Mouse (Mus musculus): ENCODE measurements at regions not wholly inside any gene's neighbourhood (a gene's known extent, or its start where the extent isn't known, plus 50 kb on each side); places are given as distances from the start of the nearest gene placed in this dataset.

DNA sequence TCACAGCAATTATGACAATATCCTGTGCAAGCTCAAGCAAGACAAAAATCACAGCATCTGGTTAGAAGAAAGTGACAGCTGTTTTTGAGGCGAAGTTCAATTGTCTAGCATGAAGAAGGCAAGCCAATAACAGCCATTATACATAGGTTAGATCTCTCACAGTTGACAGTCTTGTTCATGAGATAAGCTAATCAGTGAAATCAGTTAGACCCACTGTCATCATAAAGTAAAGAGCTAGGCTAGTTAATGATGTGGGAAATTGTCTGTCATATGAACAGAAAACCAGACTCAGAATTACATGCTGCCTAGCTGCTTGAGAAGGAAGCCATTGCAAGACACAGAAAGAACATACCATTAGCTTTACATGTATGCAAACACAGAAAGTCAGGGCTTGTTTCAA, 470.2 kb upstream of the 5930422O12Rik start:
- Histone ChIP-seq H3K27ac (peak overlapping the region; percentile 69), H3K9ac (no peak overlapping the region), H3K4me2 (no peak overlapping the region), H3K27me3 (no peaks in the 10 kb centered on the region), H3K36me3 (replicated peaks) (no peaks in the 10 kb centered on the region), H3K9me3 (0 out of 2 replicates have a peak, but pooled peaks cover 5% of the 10 kb centered on the region), H3K4me3 (replicated peaks) (no peak overlapping the region), H3K4me1 (0 out of 2 replicates have a peak, but pooled peaks cover 3% of the 10 kb centered on the region)
- ATAC-seq (ENCODE audit: low FRiP score) = no peak
- 69% methylated on average over 1 of the region's 1 CpGs for WGBS

DNA sequence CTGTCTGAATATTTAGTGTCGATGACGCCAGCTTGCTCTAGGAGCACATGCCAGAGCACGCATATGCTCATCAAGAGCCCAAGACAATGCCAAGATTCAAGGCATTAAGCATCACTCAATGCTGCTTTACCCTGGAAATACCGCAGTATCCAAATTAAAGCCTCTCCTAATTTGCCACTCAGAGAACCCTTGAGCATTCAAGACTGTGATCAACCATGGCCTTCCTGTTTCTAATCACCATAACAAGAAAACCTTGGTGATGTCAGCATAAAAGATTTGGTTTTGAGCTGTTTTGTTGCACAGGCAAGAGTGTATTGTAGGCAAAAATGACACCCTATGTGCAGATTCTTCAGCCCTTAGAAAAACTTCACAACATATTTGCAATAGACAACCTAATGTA, 469.7 kb upstream of the 5930422O12Rik start:
- no peak overlapping the region for H3K4me2 ChIP-seq
- ATAC-seq (ENCODE audit: low FRiP score) = peak; percentile 86
- H3K27ac ChIP-seq = peak overlapping the region; percentile 69
- WGBS = 44% methylated on average over 4 of the region's 4 CpGs
- no peak overlapping the region for H3K9ac ChIP-seq
- 0 out of 2 replicates have a peak, but pooled peaks cover 5% of the 10 kb centered on the region for H3K9me3 ChIP-seq
- H3K4me3 ChIP-seq (replicated peaks) = no peak overlapping the region
- H3K36me3 ChIP-seq (replicated peaks) = no peaks in the 10 kb centered on the region
- 0 out of 2 replicates have a peak, but pooled peaks cover 3% of the 10 kb centered on the region for H3K4me1 ChIP-seq
- H3K27me3 ChIP-seq = no peaks in the 10 kb centered on the region

DNA sequence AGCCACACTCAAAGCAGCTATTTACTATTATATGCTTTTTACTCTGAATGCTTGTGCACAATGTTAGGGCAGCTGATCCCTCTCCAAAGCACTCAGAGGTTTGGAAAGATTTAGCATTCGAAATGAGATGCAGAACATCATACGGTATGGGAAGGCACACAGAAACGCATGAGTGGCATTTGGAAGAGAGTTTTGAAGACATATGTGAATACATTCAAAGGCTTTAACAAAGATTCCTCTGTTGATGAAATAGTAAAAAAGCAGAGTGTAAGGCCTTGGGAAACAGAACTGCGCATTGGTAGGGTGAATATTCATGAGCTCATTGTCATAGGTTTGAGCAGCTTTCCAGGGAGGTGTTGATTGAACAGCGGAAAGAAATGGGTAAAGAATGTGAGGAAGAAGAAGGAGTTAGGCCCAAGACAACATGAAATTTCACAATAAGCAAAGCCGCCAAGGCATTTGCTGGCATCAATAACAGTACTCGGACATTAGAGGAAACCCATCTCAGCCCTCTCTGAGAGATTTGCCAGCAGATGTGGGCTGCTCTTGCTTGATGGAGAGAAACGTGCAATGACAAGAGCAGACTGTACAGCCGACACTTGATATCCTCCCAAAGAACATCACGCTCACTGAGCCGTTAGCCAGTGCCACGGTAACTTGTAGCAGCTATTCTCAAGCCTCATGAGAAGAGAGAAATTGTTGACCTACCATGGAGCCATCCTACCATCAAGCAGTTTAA, 469.0 kb upstream of the 5930422O12Rik start:
- H3K27ac ChIP-seq = peak overlapping the region; percentile 69
- 0 out of 2 replicates have a peak, but pooled peaks cover 5% of the 10 kb centered on the region for H3K9me3 ChIP-seq
- peak; percentile 92 for ATAC-seq (ENCODE audit: low FRiP score)
- no peak overlapping the region for H3K9ac ChIP-seq
- H3K36me3 ChIP-seq (replicated peaks) = no peaks in the 10 kb centered on the region
- H3K4me2 ChIP-seq = no peak overlapping the region
- 46% methylated on average over 12 of the region's 12 CpGs for WGBS
- H3K4me1 ChIP-seq = 0 out of 2 replicates have a peak, but pooled peaks cover 3% of the 10 kb centered on the region
- H3K4me3 ChIP-seq (replicated peaks) = no peak overlapping the region
- no peaks in the 10 kb centered on the region for H3K27me3 ChIP-seq

DNA sequence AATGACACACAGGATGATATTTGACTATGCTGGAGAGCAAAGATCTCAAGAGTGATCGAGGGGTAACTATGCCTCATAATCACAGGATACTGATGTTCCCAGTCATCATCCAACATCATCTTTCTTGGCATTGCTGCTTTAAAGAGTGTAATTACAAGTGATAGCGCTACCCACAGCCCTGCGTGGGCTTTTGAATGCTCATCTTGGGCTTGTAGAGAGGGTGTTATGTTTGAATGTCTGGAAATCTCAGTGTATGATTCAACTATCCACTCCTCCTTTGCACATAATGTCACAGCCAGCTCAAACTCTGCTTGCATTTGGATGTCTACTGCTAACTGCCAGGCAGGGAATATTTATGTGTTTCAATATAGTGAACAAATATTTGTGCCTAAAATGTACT, 438.3 kb upstream of the 5930422O12Rik start:
- H3K9me3 ChIP-seq = no peaks in the 10 kb centered on the region
- H3K4me1 ChIP-seq = no peaks in the 10 kb centered on the region
- no peaks in the 10 kb centered on the region for H3K27me3 ChIP-seq
- WGBS = 89% methylated on average over 3 of the region's 3 CpGs
- ATAC-seq (ENCODE audit: low FRiP score) = no peak
- H3K4me2 ChIP-seq = no peak overlapping the region
- H3K27ac ChIP-seq = no peak overlapping the region
- no peak overlapping the region for H3K4me3 ChIP-seq (replicated peaks)
- no peak overlapping the region for H3K9ac ChIP-seq
- H3K36me3 ChIP-seq (replicated peaks) = no peaks in the 10 kb centered on the region

- WGBS = 31% methylated on average over 7 of the region's 7 CpGs
- Histone ChIP-seq H3K36me3 (replicated peaks) (no peaks in the 10 kb centered on the region), H3K9ac (no peak overlapping the region), H3K9me3 (no peaks in the 10 kb centered on the region), H3K4me3 (replicated peaks) (no peak overlapping the region), H3K27ac (peak overlapping the region; percentile 61), H3K4me1 (peaks cover 13% of the 10 kb centered on the region), H3K27me3 (no peaks in the 10 kb centered on the region), H3K4me2 (no peak overlapping the region)
- ATAC-seq (ENCODE audit: low FRiP score) = peak; percentile 42; the same call in 1 of the 2 replicates
These were observed 424.4 kb upstream of the 5930422O12Rik start for GRCm38 (mm10) chr8:33003967-33004564.

DNA sequence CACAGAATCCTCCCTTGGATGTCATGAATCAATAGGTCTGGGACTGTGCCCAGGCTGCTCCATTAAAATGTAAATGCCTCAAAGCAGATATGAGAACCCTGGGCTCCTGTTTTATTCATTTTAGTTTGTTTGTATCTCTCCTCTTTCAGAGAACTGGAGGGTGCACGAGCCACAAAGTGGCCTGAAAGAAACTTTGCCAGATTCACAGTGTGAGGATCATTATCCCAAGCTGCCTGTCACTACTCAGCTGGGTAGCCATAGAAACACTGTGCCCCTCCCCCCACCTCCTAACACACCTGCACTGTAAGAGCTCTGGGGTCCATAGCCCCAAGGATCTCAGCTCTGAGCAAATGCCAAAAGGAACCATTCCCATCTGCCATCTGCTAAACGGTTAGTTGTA, 423.9 kb upstream of the 5930422O12Rik start:
- no peaks in the 10 kb centered on the region for H3K27me3 ChIP-seq
- peaks cover 13% of the 10 kb centered on the region for H3K4me1 ChIP-seq
- H3K4me2 ChIP-seq = no peak overlapping the region
- H3K27ac ChIP-seq = peak overlapping the region; percentile 61
- ATAC-seq (ENCODE audit: low FRiP score) = peak; percentile 87; the same call in 1 of the 2 replicates
- H3K9me3 ChIP-seq = no peaks in the 10 kb centered on the region
- no peak overlapping the region for H3K9ac ChIP-seq
- H3K4me3 ChIP-seq (replicated peaks) = no peak overlapping the region
- 14% methylated on average over 2 of the region's 2 CpGs for WGBS
- H3K36me3 ChIP-seq (replicated peaks) = no peaks in the 10 kb centered on the region

- no peak for ATAC-seq (ENCODE audit: low FRiP score)
- H3K36me3 ChIP-seq (replicated peaks) = no peaks in the 10 kb centered on the region
- no peak overlapping the region for H3K4me2 ChIP-seq
- no peaks in the 10 kb centered on the region for H3K4me1 ChIP-seq
- H3K27ac ChIP-seq = no peak overlapping the region
- H3K9ac ChIP-seq = no peak overlapping the region
- no peaks in the 10 kb centered on the region for H3K27me3 ChIP-seq
- H3K4me3 ChIP-seq (replicated peaks) = no peak overlapping the region
- H3K9me3 ChIP-seq = no peaks in the 10 kb centered on the region
These were observed 418.4 kb upstream of the 5930422O12Rik start for GRCm38 (mm10) chr8:33010106-33010505.

GRCm38 (mm10) chr8:33012784-33013183, 415.7 kb upstream of the 5930422O12Rik start:
- 90% methylated on average over 6 of the region's 6 CpGs for WGBS
- H3K4me3 ChIP-seq (replicated peaks) = no peak overlapping the region
- no peak overlapping the region for H3K4me2 ChIP-seq
- no peak overlapping the region for H3K9ac ChIP-seq
- no peaks in the 10 kb centered on the region for H3K36me3 ChIP-seq (replicated peaks)
- no peaks in the 10 kb centered on the region for H3K27me3 ChIP-seq
- H3K9me3 ChIP-seq = no peaks in the 10 kb centered on the region
- no peak for ATAC-seq (ENCODE audit: low FRiP score)
- no peak overlapping the region for H3K27ac ChIP-seq
- H3K4me1 ChIP-seq = no peaks in the 10 kb centered on the region

DNA sequence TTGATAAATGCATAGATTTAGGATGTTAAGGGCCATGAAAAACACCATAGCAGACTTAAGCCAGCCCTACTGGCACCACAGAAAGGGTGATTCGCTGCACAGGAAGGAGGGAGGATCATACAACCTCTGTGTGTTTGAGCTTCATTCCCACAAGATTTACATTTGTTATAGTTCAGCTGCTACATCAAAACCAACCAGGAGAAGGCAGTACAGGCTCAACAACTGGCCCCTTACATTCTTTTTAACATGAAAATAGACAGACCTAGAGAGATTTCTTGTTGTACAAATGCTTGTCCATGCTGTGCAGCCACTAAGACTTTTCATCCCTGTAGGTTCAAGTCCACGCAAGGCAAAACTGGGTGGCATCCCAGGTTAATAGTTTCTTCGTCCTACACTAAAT, 412.6 kb upstream of the 5930422O12Rik start:
- no peak for ATAC-seq (ENCODE audit: low FRiP score)
- Histone ChIP-seq H3K27me3 (no peaks in the 10 kb centered on the region), H3K9me3 (no peaks in the 10 kb centered on the region), H3K36me3 (replicated peaks) (no peaks in the 10 kb centered on the region), H3K4me3 (replicated peaks) (no peak overlapping the region), H3K4me2 (no peak overlapping the region), H3K4me1 (no peaks in the 10 kb centered on the region), H3K9ac (no peak overlapping the region), H3K27ac (no peak overlapping the region)
- 72% methylated on average over 3 of the region's 3 CpGs for WGBS

DNA sequence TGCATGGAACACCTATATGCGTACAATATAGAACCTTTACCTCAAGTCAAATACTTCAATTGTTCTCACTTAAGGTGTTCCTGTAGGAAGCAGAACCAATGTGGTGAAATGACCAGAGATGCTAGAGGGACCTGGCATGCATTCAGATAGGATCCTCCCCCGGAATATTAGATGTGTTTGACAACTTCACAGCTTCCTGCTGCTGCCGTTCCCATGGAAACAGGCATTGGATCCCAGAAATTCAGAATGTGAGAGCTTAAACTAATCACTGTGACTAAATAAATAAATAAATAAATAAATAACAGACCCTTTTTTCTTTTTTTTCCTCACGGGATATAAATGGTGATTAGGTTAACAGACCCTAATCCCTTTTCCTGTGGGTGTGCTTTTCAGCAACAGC, 401.5 kb upstream of the 5930422O12Rik start:
- H3K9ac ChIP-seq = no peak overlapping the region
- 70% methylated on average over 4 of the region's 4 CpGs for WGBS
- H3K36me3 ChIP-seq (replicated peaks) = no peaks in the 10 kb centered on the region
- no peak overlapping the region for H3K4me2 ChIP-seq
- H3K4me3 ChIP-seq (replicated peaks) = no peak overlapping the region
- H3K4me1 ChIP-seq = peaks cover 5% of the 10 kb centered on the region; the same call in 1 of the 2 replicates
- no peaks in the 10 kb centered on the region for H3K9me3 ChIP-seq
- no peak overlapping the region for H3K27ac ChIP-seq
- no peak for ATAC-seq (ENCODE audit: low FRiP score)
- no peaks in the 10 kb centered on the region for H3K27me3 ChIP-seq

GRCm38 (mm10) chr8:33029453-33029852, 399.1 kb upstream of the 5930422O12Rik start:
- Histone ChIP-seq H3K4me3 (replicated peaks) (no peak overlapping the region), H3K9ac (no peak overlapping the region), H3K27me3 (no peaks in the 10 kb centered on the region), H3K4me2 (no peak overlapping the region), H3K27ac (no peak overlapping the region), H3K4me1 (peaks cover 5% of the 10 kb centered on the region; the same call in 1 of the 2 replicates), H3K36me3 (replicated peaks) (no peaks in the 10 kb centered on the region), H3K9me3 (no peaks in the 10 kb centered on the region)
- no peak for ATAC-seq (ENCODE audit: low FRiP score)
- 84% methylated on average over 3 of the region's 3 CpGs for whole genome bisulfite sequencing

GRCm38 (mm10) chr8:33052017-33052416, 376.5 kb upstream of the 5930422O12Rik start:
- H3K9ac ChIP-seq = no peak overlapping the region
- WGBS = 43% methylated on average over 8 of the region's 8 CpGs
- H3K27me3 ChIP-seq = no peaks in the 10 kb centered on the region
- no peaks in the 10 kb centered on the region for H3K36me3 ChIP-seq (replicated peaks)
- H3K9me3 ChIP-seq = peaks cover 10% of the 10 kb centered on the region; the same call in 1 of the 2 replicates
- no peak overlapping the region for H3K4me2 ChIP-seq
- H3K4me1 ChIP-seq = 0 out of 2 replicates have a peak, but pooled peaks cover 5% of the 10 kb centered on the region
- H3K4me3 ChIP-seq (replicated peaks) = no peak overlapping the region
- no peak overlapping the region for H3K27ac ChIP-seq
- peak; percentile 44; the same call in 1 of the 2 replicates for ATAC-seq (ENCODE audit: low FRiP score)
